Mouse (Mus musculus) lung, postnatal 0 days (tissue): ENCODE measurements around the gene Gna11.

ENCODE experiments used
- CTCF ChIP-seq: IDR thresholded peaks from 2 replicates; pipeline ENCODE4 v1.5.1; 2016; ENCODE audit warnings: antibody characterized with exemption, mild to moderate bottlenecking
- EP300 ChIP-seq: IDR thresholded peaks from 2 replicates; pipeline ENCODE4 v1.6.1; 2016; ENCODE audit warnings: antibody characterized with exemption, mild to moderate bottlenecking, control low read depth

- TF ChIP-seq CTCF (no peak), EP300 (no peak)
Observed at GRCm38 (mm10) chr10:81513798-81514197, 31.2 kb downstream of the Gna11 start.
